Mouse (Mus musculus): ENCODE results near the gene Nod1.
"Not testable (repeated sequence)": the region's sequence is repeated elsewhere in the genome, so short reads cannot be mapped to it uniquely, and the experiment has no call there.

Gene Nod1

DNA sequence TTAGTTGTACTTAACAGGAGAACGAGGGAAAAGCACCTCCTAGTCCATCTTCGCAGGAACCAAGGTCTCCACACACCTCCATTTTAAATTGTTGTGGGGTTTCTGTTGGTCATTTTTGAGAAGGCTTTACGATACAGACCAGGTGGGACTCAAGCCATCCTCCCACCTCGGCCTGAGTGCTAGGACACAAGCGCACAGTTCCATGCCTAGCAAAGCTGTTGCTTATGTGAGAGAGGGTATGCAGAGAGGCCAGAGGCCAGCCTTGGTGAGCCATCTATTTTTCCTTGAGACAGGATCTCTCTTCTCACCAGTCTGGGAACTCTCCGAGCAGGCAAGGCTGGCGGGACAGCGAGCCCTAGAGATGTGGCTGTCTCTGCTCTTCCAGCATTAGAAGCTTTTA, 11.7 kb upstream of the Nod1 start:
- in situ Hi-C loops (cut with MboI; ENCODE audit: unreplicated experiment in 2 of 2): no loop called here

DNA sequence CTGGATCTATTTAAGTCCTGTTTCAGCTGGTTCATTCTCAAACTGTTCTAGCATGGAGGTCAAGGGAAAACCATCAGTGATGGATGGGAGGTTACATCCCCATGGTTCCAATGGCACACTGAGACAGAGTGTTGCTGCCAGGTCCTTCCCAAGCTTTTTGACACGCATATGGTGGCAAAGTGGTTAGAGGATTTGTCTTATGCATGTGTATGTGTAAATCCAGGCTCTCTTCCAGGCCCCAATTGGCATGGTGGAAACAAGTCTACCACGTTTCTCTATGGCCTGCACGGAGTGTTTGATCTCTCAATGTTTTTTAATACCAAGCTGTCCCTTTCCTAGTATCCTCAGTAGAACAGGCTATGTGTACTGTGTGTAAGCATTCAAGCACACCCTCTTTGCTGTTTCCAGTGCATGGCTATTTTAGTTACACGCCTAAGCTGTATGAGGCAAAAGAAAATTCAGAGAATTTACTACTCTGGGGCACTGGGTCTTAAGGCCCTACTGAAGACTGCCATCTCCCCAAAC, 11.2 kb upstream of the Nod1 start:
- in situ Hi-C loops (cut with MboI; ENCODE audit: unreplicated experiment in 2 of 2): no loop called here

DNA sequence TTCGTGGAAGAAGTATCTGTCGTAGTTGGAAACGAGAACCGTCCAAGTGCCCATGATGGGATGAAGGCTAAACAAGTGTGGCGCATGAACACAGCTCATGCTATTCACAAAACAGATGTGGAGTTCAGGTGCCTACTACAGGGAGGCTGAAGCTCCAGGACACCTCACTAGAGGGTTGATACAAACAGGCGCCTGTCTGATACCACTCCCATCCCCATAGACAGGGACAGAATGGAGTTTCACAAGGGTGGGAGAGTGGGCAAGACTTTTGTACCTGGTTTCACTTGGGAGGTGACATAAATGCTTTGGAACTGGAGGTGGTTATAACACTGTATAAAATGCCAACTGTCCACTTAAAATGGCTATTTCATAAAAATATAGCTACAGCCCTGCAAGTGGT, 7.0 kb upstream of the Nod1 start:
- in situ Hi-C loops (cut with MboI; ENCODE audit: unreplicated experiment in 2 of 2): no loop called here

DNA sequence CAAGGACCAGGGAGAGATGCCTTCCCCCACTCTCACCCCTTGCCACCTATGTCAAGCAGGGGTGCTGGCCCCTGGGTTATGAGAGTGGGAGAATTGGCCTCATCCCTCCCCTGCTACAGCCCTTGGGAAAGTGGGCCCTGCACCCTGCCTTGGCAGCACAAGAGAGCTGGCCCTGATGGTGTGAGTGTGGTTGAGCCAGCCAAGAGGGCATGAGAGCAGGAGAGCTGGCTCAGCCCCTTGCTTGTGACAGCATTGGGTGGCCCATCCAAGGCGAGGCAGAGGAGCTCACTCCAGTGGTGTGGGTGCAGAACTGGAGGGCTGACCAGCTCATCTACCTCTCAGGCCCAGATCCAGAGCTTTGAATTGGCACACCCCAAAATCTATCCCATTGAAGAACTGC, 3.2 kb upstream of the Nod1 start:
- in situ Hi-C loops (cut with MboI; ENCODE audit: unreplicated experiment in 2 of 2): no loop called here

DNA sequence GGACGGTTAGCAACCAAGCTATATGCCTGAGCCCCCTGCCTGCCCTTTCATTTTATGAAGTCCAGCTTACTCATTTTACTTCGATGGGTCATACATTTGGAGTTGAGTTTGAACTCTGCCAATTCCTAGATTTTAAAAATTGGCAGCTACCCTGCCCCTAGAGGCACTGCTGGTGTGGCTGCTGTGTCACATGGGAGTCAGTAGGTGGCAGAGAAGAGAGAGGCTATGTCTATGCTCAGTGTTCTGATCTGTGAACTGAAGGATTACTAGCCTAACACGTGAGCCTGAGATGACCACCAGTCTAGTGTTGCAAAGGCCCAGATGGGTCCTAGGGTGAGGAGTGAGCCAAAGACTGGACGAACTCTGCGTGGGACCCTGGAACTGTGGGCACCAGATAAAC, 2.1 kb upstream of the Nod1 start:
- in situ Hi-C loops (cut with MboI; ENCODE audit: unreplicated experiment in 2 of 2): no loop called here

- in situ Hi-C loops (cut with MboI; ENCODE audit: unreplicated experiment in 2 of 2): no loop called here
Measured at GRCm38 (mm10) chr6:54972929-54973211, 458 bp upstream of the Nod1 start.

GRCm38 (mm10) chr6:54971731-54972110, 691 bp downstream of the Nod1 start:
- in situ Hi-C loops (cut with MboI; ENCODE audit: unreplicated experiment in 2 of 2): no loop called here

DNA sequence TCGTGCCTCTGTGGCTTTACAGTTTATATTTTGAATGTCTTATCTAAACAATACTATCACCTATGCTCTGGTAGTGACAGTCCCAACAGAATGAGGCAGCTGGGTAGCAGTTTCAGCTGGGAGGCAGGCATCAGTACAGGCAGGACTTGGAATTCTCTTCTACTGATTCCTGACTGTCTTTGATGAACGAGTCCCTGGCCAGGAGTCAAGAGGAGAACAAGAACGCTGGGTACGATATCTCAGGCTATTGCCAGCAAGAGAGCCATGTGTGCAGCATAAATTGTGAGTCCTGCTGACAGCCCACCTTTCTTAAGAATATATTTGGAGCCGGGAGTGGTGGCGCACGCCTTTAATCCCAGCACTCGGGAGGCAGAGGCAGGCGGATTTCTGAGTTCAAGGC, 1.9 kb downstream of the Nod1 start:
- in situ Hi-C loops (cut with MboI; ENCODE audit: unreplicated experiment in 2 of 2): no loop called here

- in situ Hi-C loops (cut with MboI; ENCODE audit: unreplicated experiment in 2 of 2): no loop called here
Measured at GRCm38 (mm10) chr6:54969801-54970200, 2.6 kb downstream of the Nod1 start.

- in situ Hi-C loops (cut with MboI; ENCODE audit: unreplicated experiment in 2 of 2): no loop called here
Measured at GRCm38 (mm10) chr6:54967591-54967990, 4.8 kb downstream of the Nod1 start.

GRCm38 (mm10) chr6:54965234-54965633, 7.2 kb downstream of the Nod1 start:
- in situ Hi-C loops (cut with MboI; ENCODE audit: unreplicated experiment in 2 of 2): no loop called here

GRCm38 (mm10) chr6:54964755-54965154, 7.7 kb downstream of the Nod1 start:
- in situ Hi-C loops (cut with MboI; ENCODE audit: unreplicated experiment in 2 of 2): no loop called here

DNA sequence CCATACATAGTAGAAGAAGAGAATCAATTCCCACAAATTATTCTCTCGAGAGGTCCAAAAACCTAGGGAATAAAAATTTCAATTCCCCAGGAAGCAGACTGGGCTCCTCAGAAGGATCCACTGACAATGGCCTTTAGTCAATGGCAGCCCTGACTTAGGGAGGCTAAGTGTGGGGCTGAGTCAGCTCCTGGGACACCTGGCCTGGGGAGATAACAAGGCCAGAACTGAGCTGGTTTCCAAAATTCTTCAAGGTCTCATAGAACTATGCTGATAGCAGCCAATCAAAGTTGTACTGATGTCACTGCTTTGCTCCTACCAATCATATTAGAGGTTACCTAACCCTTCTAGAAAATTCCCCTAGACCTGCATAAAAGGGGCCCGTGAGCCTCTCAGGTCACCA, 8.8 kb downstream of the Nod1 start:
- in situ Hi-C loops (cut with MboI; ENCODE audit: unreplicated experiment in 2 of 2): no loop called here

- in situ Hi-C loops (cut with MboI; ENCODE audit: unreplicated experiment in 2 of 2): no loop called here
Measured at GRCm38 (mm10) chr6:54957655-54958054, 14.8 kb downstream of the Nod1 start.

GRCm38 (mm10) chr6:54956425-54956824, 16.0 kb downstream of the Nod1 start:
- in situ Hi-C loops (cut with MboI; ENCODE audit: unreplicated experiment in 2 of 2): no loop called here

DNA sequence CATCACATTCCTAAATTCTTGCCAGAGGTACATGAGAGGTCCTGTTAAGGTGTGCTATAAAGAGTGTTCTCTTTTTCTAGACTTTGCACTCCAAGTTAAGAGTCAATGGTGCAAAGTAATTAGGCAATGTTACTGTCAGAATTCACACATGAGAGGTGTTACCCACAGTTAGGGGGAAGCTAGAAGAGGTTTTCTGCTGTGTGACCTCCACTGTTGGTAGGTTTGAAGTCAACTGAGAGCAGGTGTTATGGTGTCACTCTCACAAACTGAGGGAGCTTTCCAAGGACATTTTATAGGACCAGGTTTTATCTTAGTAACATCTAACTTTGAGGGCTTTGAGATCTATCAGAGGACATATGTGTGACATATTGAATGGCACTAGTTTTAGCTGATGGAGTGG, 16.5 kb downstream of the Nod1 start:
- in situ Hi-C loops (cut with MboI; ENCODE audit: unreplicated experiment in 2 of 2): no loop called here

DNA sequence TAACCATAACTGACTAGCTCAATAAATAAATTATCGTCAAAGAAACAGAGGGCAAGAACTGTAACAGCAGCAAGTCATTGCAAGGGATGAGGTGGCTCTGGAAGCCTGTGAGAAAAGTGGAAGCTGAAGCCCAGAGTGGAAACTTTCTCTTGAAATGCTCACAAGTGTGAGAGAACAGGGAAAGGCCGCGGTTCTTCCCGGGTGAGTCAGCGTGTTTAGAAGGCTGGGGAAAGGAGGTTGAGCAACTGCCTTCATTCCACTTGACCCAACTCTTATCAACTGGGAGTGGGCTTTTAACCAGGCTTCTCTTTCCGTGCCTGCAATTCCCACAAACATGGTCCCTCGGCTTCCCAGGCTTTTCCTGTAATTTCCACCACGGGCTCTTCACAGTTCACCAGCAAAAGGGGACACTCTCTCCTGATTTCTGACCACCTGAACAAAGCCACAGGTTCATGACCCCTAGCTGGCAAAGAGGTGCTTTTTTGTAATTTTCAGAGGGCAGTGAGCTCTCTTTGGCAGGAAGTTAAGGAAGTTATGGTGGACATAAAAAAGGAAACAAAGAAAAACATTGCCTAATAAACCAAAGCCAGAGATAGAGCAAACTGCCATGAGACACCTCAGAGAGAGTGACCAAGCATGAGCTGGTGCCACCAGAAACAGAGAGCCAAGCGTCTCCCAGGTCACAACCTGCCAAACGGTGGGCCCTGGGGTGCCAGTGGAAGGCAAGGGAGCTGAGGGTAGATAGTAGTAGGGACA, 17.6 kb downstream of the Nod1 start:
- in situ Hi-C loops (cut with MboI; ENCODE audit: unreplicated experiment in 2 of 2): no loop called here

- in situ Hi-C loops (cut with MboI; ENCODE audit: unreplicated experiment in 2 of 2): not testable (repeated sequence)
Measured at GRCm38 (mm10) chr6:54953399-54953798, 19.0 kb downstream of the Nod1 start.

GRCm38 (mm10) chr6:54952542-54952941, 19.9 kb downstream of the Nod1 start:
- in situ Hi-C loops (cut with MboI; ENCODE audit: unreplicated experiment in 2 of 2): no loop called here

GRCm38 (mm10) chr6:54948682-54949081, 23.7 kb downstream of the Nod1 start:
- in situ Hi-C loops (cut with MboI; ENCODE audit: unreplicated experiment in 2 of 2): no loop called here

GRCm38 (mm10) chr6:54946241-54946953, 26.0 kb downstream of the Nod1 start:
- in situ Hi-C loops (cut with MboI; ENCODE audit: unreplicated experiment in 2 of 2): no loop called here

- in situ Hi-C loops (cut with MboI; ENCODE audit: unreplicated experiment in 2 of 2): no loop called here
Measured at GRCm38 (mm10) chr6:54944551-54944950, 27.9 kb downstream of the Nod1 start.
